Mouse (Mus musculus) layer of hippocampus, adult 2 months (tissue): ENCODE measurements around the gene Tfip11. TPM values are rescaled to one million over a fixed set of nuclear protein-coding genes. Genes with fewer than 3 reads are reported as not detected.

Source experiments
- DNase-seq, 2 experiments: peaks; one replicate each; pipeline ENCODE4 v3.0.0; 2022; ENCODE audit warnings: low spot score in 2 of 2
- H3K27ac ChIP-seq: fragments of 200-600 bp; 2 replicates; pipeline ENCODE4 v1.8.1; 2022
- H3K4me3 ChIP-seq: fragments of 200-600 bp; 2 replicates; pipeline ENCODE4 v1.8.1; 2022; ENCODE audit warnings: mild to moderate bottlenecking
- CTCF ChIP-seq: fragments of 200-600 bp; conservative IDR thresholded peaks from 2 replicates; pipeline ENCODE4 v1.8.1; 2022; ENCODE audit warnings: antibody characterized with exemption, mild to moderate bottlenecking, moderate library complexity
- total RNA-seq, 2 experiments: library from RNA; stranded (reverse); gene quantifications; 2 replicates each; pipeline ENCODE4 v1.2.3; 2021

The Tfip11 gene
- total RNA-seq, 2 experiments from 2014 or later: 40.6 to 40.8 TPM

DNA sequence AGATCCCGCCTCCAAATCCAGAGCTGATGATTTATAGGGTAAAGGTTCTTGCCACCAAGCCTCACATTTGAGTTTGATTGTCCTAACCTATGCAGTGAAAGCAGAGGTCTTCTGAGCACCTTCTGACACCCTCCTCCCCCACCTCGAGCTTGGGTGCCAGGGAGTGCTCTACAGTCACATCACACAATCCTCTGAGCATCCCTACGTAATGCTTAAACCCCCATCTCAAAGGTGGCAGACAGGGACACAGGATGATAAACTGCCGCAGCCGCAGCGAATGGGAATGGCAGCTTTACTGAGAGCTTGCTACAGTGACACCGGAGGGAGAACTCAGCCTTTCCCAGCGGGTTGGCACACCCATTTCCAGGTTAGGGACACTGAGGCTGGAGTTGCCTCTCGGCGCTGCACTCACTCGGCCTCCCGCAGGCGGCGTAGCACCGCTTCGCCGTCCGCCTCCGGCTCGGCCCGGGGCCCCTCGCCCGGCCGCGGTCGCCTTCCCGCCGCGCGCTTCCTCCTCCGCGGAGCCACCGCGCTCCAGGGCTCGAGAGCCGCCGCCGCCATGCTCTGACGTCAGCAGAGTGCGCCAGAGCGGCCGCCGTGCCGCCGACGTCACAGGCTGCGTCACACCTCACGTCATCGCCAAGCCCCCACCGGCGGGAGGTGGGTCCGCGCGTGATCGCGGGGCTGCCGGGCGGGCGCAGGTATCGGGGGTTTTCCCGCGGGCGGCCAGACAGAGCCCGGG, 16.5 kb downstream of the Tfip11 start, which contains the start of the genes Srrd and Hps4:
Gene Srrd (minus strand): TSS at position 578 of the 742 bp plus-strand sequence.
Gene Hps4 (plus strand): TSS at position 621 of the 742 bp plus-strand sequence.
- H3K27ac ChIP-seq: peak within 1 kb of the TSS; percentile 96
- peak; percentile 44 for TF ChIP-seq CTCF
- DNase-seq: peak; percentile 82 to 94

DNA sequence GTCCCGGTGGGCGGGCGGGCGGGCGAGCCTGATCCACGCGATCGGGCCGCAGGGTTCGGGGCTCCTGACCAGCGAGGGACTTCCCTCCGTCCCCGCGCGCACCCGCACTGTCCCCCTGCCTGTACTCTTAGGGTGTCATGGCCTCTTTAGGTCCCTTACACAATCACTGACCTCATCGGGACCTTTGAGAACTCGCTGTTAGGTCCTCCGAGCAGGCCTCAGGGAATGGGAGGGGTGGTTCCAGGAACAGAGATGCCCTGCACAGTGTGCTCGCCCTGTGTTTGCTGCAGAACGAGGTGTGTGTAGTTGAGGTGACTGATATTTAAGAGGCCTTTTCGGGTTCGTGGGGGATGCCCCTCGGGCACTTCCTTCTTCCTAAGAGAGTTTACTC, 17.0 kb downstream of the Tfip11 start:
- DNase-seq: no peak
- no peak for TF ChIP-seq CTCF
- H3K4me3 ChIP-seq: peak overlapping the region; percentile 80
- H3K27ac ChIP-seq: peak overlapping the region; percentile 96

More for the DNA sequence above, 16.5 kb downstream of the Tfip11 start, which contains the start of the genes Srrd and Hps4:
- H3K4me3 ChIP-seq: peak within 1 kb of the TSS; percentile 80

DNA sequence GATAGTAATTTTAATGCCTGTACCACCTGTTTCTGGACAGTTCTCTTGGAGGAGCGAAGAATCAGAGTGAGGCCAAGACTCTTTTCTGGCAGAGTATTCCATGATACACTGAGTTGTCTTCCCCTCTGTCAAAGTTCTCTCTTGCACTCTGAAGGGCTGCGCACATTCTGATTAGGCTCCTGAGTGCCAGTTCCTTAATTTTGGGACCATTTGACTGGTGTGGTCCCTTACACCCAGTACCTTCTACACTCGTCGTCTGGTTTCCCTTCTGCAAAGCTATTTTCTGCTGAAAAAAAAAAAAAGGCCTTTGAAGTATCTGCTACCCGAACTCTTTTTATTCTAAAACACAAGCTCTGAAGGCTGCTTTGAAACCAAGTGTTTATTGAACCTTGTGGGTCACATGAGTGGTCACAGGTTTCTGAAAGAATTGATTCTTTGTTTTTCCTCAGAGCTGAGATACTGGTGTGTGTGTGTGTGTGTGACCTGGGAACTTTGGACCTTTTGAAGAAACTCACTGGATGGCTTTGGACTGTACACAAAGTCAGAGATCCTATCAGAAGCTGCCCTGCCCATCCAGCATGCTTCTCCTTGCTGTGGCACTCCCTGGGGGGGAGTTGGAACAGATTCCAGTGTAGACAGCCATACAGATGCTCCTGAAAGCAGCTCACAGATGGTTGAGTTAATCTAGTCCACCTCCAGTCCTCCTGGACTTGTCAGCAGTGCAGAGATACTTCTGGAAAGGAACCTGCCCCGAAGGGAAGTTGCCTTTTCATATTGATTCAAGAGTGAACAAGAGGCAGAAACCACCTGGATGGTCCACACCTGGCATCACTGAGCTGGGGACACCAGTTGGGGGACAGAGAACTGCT, 18.2 kb downstream of the Tfip11 start:
- peak; percentile 55 to 69 for DNase-seq
- Histone ChIP-seq H3K27ac (peak overlapping the region; percentile 96), H3K4me3 (peak overlapping the region; percentile 80)
- no peak for TF ChIP-seq CTCF

DNA sequence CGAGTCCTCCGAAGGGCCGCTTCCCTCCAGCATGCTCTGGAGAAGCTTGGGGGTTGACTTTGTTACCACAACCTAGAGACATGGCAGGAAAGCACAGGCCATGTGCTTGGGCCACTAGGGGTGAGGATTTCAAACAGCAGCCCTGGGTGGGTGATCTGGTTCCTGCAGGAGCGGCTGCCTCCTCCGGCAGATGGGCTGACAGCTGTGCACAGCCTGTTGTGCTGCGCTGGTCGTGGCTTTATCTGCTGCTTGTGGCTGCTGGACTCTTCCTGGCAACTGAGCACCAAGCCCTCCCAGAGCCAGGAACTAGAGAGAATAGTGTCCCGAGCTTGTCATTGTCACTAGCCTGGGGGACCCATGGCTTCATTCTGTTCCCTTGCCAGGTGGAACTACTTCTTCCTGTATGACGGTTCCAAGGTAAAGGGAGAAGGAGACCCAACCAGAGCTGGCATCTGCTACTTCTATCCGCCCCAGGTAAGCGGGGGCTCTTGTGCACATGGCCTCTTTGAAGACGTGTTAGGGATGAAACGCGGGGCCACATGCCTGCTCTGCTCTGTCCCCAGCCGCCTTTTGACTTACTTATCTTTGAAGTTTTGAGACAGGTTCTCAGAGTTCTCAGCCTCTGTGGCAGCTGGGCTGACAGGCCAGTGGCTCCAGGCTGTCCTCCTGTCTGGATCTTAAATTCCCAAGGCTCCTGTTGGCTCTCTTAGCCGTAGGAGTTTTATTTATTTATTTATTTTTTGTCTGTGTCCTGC, 20.2 kb downstream of the Tfip11 start:
- H3K4me3 ChIP-seq: peak overlapping the region; percentile 38; the same call in 1 of the 2 replicates
- no peak for DNase-seq
- TF ChIP-seq CTCF: no peak
- peak overlapping the region; percentile 96; the same call in 1 of the 2 replicates for H3K27ac ChIP-seq

DNA sequence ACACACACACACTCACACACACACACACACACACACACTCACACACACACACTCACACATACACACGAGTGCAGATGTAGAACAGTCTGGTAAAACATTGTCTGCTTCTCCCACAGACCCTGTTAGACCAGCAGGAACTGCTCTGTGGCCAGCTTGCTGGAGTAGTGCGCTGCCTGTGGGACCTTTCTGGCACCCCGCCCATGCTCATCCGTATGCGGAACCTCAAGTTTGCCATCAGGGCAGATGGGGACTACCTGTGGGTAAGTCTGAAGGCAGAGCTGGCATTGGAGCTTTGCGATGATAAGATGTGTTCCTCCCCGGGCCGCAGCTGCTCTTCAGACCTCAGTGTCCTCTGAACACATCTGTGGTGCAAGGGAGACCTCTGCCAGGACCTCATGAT, 23.0 kb downstream of the Tfip11 start:
- no peak for DNase-seq
- Histone ChIP-seq H3K4me3 (no peak overlapping the region), H3K27ac (no peak overlapping the region)
- TF ChIP-seq CTCF: no peak

DNA sequence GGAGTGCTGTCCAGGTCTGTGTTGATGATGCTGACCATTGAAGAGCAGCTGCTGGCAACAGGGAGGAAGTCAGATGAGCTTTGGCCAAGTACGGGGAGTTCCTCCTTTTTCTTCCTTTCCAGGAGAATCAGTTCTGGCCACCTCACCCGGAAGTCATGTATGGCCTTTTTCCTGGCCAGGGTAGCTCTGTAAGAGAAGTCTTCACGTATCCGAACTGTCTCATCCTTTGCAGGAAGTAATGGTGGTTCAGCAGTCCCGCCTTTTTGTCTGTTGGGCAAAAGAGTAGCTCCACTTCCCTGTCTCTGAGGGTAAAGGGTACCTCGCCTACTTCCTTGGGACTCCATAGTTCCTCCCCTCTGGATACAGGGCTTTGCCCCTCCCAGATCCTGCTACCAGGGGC, 29.3 kb downstream of the Tfip11 start:
- TF ChIP-seq CTCF: no peak
- no peak for DNase-seq
- H3K27ac ChIP-seq: no peak overlapping the region
- no peak overlapping the region for H3K4me3 ChIP-seq

DNA sequence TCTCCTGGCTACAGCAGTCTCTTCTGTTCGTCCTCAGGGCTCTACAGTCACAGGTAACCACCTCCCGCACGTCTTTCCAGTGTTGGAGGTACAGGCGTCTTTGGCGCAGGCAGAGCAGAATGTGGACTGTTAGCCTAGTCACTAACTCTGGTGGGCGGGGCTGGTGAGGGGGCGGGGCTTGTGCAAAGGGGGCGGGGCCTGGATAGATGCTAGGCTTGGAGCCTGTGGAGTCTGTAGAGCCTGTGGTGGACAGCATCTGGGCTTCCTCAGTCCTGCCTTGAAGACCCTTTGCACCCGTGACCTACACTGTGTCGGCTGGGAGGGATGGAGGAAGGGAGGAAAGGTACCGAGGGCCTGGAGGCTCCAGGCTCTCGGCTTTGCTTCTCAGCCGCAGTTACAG, 29.8 kb downstream of the Tfip11 start, which contains the start of gene Gm6583:
Gene Gm6583 (minus strand): TSS at position 124 of the 400 bp plus-strand sequence.
- TF ChIP-seq CTCF: no peak
- no peak within 1 kb of the TSS for H3K4me3 ChIP-seq
- H3K27ac ChIP-seq: peak within 1 kb of the TSS; percentile 19; the same call in 1 of the 2 replicates
- no peak for DNase-seq

DNA sequence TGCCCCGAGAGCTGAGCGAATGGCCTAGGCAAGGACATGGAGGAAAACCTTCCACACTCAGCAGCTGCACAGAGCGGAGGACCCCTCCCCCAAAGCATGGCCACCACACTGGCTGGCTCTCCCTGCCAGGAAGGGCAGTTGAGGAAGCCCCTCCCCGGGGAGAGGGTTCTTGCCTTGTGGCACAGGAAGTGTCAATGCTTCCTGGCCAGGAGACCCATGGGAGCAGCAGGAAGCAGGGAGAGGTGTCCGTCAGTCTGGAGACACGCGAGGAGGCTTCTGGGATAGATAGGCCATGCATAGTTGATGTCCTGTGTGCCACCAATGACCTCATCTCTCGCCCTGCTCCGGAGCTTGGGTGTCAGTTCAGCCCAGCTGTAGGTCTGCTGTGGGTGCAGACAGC, 30.2 kb downstream of the Tfip11 start:
- peak overlapping the region; percentile 19; the same call in 1 of the 2 replicates for H3K27ac ChIP-seq
- TF ChIP-seq CTCF: no peak
- no peak for DNase-seq
- no peak overlapping the region for H3K4me3 ChIP-seq

DNA sequence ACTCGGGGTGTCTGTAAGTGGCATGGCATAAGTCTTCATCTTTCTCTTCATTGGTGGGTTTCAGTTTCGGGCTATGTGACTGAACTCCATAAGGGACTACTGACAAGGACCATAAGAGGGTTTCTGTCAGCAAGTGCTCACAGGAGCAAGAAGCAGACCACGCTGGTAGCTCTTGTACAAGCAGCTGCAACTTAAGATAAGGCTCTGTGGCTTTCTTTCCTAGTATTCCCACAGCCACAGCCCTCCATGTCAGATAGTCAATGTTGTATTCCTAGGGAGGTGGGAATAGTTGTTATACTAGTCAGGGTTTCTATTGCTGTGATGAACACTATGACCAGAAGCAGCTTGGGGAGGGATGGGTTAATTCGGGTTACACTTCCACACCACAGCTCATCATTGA, 33.4 kb downstream of the Tfip11 start:
- no peak overlapping the region for H3K4me3 ChIP-seq
- TF ChIP-seq CTCF: no peak

DNA sequence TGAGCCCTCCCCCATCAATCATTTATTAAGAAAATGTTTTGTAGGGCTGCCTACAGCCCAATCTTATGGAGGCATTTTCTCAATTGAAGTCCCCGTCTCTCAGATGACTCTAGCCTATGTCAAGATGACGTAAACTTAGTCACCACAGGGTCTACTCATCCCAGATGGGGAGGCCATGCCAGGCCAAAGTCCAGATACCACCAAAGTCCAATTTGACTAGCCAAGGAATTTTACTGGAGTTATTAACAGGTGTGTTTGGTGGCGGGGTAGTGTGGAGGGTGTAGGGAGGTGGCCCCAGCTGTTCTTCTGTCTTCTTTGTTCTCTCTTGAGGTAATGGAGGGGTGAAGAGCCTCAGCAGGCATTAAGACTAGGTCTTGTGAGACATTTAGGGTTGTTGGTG, 33.9 kb downstream of the Tfip11 start:
- no peak for TF ChIP-seq CTCF
- no peak for DNase-seq
- Histone ChIP-seq H3K27ac (no peak overlapping the region), H3K4me3 (no peak overlapping the region)

More for the DNA sequence above, 33.4 kb downstream of the Tfip11 start:
- no peak for DNase-seq
- H3K27ac ChIP-seq: no peak overlapping the region

DNA sequence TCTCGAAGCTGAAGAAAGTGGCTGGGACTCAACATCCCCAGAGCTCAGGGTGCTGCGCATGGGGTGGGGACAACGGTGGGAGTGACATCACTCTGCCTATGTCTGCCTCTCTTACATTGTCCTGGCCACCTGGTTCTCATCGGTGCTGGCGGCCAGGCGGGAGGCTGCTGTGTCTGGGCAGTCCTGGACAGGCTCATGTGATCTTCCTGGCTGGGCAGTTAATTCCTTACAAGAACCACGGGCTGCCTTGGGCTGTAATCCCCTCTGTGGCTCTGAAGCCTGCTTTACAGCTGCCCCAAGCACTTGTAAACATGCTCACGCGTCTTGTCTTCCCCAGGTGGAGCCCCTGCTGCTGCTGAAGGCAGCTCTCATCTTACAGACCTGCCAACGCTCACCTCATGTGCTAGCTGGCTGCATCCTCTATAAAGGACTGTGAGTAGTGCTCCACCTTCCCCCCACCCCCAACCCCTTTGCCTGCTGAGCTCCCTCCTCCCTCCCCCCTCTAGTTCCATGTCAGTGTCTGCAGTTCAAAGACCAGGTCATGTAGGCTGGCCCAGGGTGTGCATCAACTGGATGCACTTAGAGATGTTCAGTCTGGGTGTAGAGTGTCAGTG, 38.1 kb downstream of the Tfip11 start:
- TF ChIP-seq CTCF: no peak
- Histone ChIP-seq H3K4me3 (no peak overlapping the region), H3K27ac (no peak overlapping the region)
- no peak for DNase-seq

DNA sequence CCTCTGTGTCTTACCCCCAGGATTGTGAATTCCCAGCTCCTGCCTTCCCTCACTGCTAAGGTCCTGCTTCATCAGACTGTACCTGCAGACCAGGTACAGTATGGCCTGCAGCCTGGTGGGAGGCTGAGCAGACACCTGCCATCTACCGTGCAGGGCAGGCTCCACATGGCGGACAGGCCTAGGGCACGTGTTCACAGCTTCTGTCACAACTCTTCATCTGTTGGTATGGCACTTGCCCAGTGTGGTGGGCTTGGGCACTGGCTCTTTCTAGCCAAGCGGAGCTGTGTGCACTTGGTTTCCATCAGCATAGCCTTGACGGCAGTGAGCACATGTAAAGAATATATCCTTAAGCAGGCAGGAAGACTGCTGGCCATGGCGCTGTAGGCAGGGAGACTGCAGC, 40.7 kb downstream of the Tfip11 start:
- DNase-seq: no peak
- TF ChIP-seq CTCF: no peak
- Histone ChIP-seq H3K27ac (peak overlapping the region; percentile 98; the same call in 1 of the 2 replicates), H3K4me3 (no peak overlapping the region)
